8 mouse cellular contexts compared by ENCODE assay signal in the genomic region with DNA sequence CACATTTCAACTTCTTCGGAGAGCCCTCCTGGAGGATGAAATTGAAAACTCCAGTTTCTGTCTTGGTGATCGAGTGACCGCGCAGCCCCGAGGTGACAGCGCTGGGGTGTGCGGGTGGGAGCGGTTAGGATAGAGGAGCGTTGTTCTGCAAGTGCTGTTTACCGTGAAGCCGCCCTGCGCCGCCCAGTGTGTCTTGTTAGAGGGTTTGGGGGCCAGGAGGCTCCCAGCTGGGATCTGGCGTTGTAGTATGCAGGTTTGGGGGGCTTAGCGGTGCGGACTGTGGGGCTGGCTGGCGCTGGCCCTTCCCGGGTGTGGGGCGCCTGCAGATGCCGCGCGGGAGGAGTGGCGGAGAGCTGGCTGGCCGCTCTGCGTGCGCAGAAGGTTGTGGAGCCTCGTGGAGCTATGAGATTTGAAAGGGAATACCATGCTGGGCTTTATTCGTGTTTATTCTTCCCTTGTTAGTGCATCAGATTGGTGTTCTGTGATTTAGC. TPM values are rescaled to one million over a fixed set of nuclear protein-coding genes. Genes with fewer than 3 reads are reported as not detected.
A peak's percentile ranks its signal among the peaks of the same experiment; 100 is the strongest.
DNase-seq lines count a peak whose midpoint lies in the region; ATAC-seq lines count a peak whose summit lies in the region.

No protein-coding gene starts in this region.

- peak overlapping the region; percentile 68 for H3K4me2 ChIP-seq in hindbrain, embryonic 12.5 days (replicated peaks)
- peak overlapping the region; percentile 64 for H3K4me2 ChIP-seq in midbrain, embryonic 12.5 days (replicated peaks)

- intact Hi-C loops in left cerebral cortex, postnatal 36 days (cut with DNase I) = loop anchor here (5.0 kb wide), 3 partner anchors 121 to 314 kb away; no protein-coding TSS in a partner anchor

- ATAC-seq in hindbrain, embryonic 12.5 days (ENCODE audit: low FRiP score) = peak; percentile 39
- ATAC-seq in midbrain, embryonic 12.5 days (ENCODE audit: low FRiP score, low read depth) = peak; percentile 12; the same call in 1 of the 2 replicates

- no peaks in the 10 kb centered on the region for H3K27me3 ChIP-seq in forebrain, embryonic 10.5 days (ENCODE audit: poor library complexity, severe bottlenecking)
- no peaks in the 10 kb centered on the region for H3K27me3 ChIP-seq in hindbrain, embryonic 12.5 days
- H3K27me3 ChIP-seq in midbrain, embryonic 12.5 days = no peaks in the 10 kb centered on the region

- peak overlapping the region; percentile 93 for H3K4me3 ChIP-seq in forebrain, embryonic 10.5 days
- peak overlapping the region; percentile 83 for H3K4me3 ChIP-seq in hindbrain, embryonic 12.5 days
- H3K4me3 ChIP-seq in midbrain, embryonic 12.5 days = peak overlapping the region; percentile 72

- H3K9me3 ChIP-seq in forebrain, embryonic 10.5 days = no peaks in the 10 kb centered on the region
- H3K9me3 ChIP-seq in hindbrain, embryonic 12.5 days (replicated peaks) = no peaks in the 10 kb centered on the region
- H3K9me3 ChIP-seq in midbrain, embryonic 12.5 days = no peaks in the 10 kb centered on the region

- peak overlapping the region; percentile 85 for H3K9ac ChIP-seq in hindbrain, embryonic 12.5 days
- H3K9ac ChIP-seq in midbrain, embryonic 12.5 days (replicated peaks) = peak overlapping the region; percentile 78

- 1% methylated on average over 28 of the region's 28 CpGs for WGBS in forebrain, embryonic 10.5 days
- 0% methylated on average over 28 of the region's 28 CpGs for WGBS in hindbrain, embryonic 12.5 days
- WGBS in midbrain, embryonic 12.5 days = 1% methylated on average over 28 of the region's 28 CpGs

- peaks cover 68% of the 10 kb centered on the region for H3K4me1 ChIP-seq in forebrain, embryonic 10.5 days
- H3K4me1 ChIP-seq in hindbrain, embryonic 12.5 days = peaks cover 52% of the 10 kb centered on the region
- peaks cover 40% of the 10 kb centered on the region for H3K4me1 ChIP-seq in midbrain, embryonic 12.5 days

- H3K27ac ChIP-seq in forebrain, embryonic 10.5 days = peak overlapping the region; percentile 96
- H3K27ac ChIP-seq in hindbrain, embryonic 12.5 days = peak overlapping the region; percentile 84
- H3K27ac ChIP-seq in midbrain, embryonic 12.5 days (replicated peaks) = peak overlapping the region; percentile 75

- DNase-seq in frontal cortex, postnatal 36 days (ENCODE audit: low spot score in 2 of 2) = peak; percentile 19 to 22
- DNase-seq in frontal cortex, postnatal 14 days (ENCODE audit: low spot score in 2 of 2) = no peak
- DNase-seq in adrenal gland, postnatal 14 days = peak; percentile 73
- DNase-seq in forebrain, embryonic 10.5 days (ENCODE audit: extremely low spot score, low spot score) = peak; percentile 67
- DNase-seq in left cerebral cortex, postnatal 36 days (ENCODE audit: low spot score in 2 of 2) = peak; percentile 26 to 33
- DNase-seq in thymus, postnatal 25 days = peak; percentile 40

- H3K36me3 ChIP-seq in forebrain, embryonic 10.5 days (replicated peaks) = peaks cover 4% of the 10 kb centered on the region; the same call in 1 of the 2 replicates
- H3K36me3 ChIP-seq in hindbrain, embryonic 12.5 days = no peaks in the 10 kb centered on the region
- H3K36me3 ChIP-seq in midbrain, embryonic 12.5 days = no peaks in the 10 kb centered on the region

RNA-seq across cellular contexts. Expression of a gene that starts 0.7 kb away (rescaled TPM):
- 15.0 and 19.1 TPM in 2 replicates for total RNA-seq in adrenal gland, postnatal 14 days (2021)
- polyA plus RNA-seq in forebrain, embryonic 10.5 days (2016; fragmentation: Nextera tagmentation; extraction: Ambion mirVana) = 27.7 and 28.7 TPM in 2 replicates
- polyA plus RNA-seq in hindbrain, embryonic 12.5 days (2016; fragmentation: Nextera tagmentation; extraction: Ambion mirVana) = 28.0 and 31.4 TPM in 2 replicates
- 10 to 100 TPM; 16.0 to 21.0 TPM for total RNA-seq in left cerebral cortex, postnatal 36 days (2021)
- polyA plus RNA-seq in midbrain, embryonic 12.5 days (2016; fragmentation: Nextera tagmentation; extraction: Ambion mirVana) = 19.4 and 21.0 TPM in 2 replicates

Comparison
In these comparisons a context has a peak if more than half of its experiments do, and no peak if none do; other contexts are left out.
1. DNase-seq: peak in frontal cortex, postnatal 36 days (2 of 2), adrenal gland, postnatal 14 days (single experiment), forebrain, embryonic 10.5 days (single experiment), left cerebral cortex, postnatal 36 days (2 of 2) and thymus, postnatal 25 days (single experiment); none in frontal cortex, postnatal 14 days (0 of 2).
2. Peak in every context shown above with its lines, with median percentiles within 50 percentile points of each other: H3K27ac ChIP-seq and H3K4me3 ChIP-seq.